Mouse (Mus musculus): ENCODE measurements around the gene Hoxb6. TPM values are rescaled to one million over a fixed set of nuclear protein-coding genes. Genes with fewer than 3 reads are reported as not detected.

Gene Hoxb6
- total RNA-seq, 2 experiments from 2014 or later: not detected

DNA sequence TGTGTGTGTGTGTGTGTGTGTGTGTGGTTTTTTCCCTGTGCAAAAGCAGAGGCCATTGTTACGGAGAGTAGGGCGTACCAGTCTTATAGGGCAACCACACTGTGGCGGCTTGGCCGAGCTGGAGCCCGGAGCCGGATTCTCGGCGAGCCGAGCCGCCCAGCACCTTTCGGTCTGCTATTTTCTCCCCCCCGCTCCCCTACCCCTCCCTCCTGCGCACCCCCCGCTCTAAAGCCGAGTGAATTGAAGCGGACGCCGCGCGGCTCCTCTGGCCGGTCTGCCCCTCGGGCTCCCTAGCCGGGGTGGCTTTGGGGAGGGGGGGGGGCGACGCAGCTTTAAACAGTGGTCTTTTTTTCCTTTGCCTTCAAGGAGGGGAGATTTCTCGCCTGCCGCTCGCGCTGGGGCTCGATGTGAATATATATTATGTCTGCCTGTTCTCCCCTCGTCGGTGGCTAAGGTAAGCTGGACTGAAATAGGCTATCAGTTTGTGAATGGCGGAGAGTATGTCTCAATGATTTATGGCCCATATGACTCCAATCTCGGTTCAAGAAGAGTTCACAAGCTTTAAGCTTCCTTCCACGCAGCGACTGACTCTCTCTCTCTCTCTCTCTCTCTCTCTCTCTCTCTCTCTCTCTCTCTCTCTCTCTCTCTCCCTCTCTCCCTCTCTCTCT lies 48.6 kb downstream of the Hoxb6 start:
- DNase-seq (ENCODE audit: extremely low spot score in 1 of 2, low spot score in 2 of 2): no peak
- intact Hi-C loops (cut with DNase I): no loop called here

DNA sequence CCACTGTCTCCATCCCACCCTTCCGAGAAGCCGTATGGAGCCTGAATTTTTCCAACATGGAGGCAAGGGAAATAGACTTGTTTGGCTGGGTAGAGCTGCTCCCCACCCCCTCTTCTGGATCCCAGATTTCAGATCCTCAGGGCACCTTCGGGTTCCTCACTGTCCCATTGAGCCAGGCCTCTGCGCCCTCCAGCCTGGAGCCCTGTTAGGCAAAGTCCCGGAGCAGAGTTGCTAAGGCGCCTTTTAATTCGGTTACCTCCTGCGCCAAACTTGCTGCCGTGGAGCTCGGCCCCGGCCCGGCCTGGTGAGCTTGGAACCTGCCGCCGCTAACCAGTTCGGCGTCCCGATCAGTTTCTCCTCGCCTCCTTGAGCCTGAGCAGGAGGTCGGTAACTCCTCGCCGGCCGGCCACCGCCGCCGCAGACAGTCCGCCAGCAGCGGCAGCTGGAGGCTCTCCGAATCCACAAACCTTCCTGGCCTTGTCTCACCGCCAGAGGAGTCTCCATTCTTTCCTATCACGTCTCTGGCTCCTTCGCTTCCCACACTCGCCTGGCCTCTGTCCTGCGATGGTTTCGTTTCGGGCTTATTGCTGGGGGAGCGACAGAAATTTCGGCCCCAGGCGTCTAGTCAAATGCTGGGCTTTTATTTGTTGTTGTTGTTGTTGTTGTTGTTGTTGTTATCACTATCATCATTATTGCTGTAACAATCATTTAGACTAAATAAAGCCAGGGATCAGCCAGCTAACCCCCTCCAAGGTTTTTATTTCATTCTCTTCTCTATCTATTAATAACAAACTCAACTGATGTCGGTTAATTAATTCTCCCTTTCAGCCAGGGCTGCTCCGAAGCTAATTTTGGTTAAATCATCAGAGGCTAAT lies 49.7 kb downstream of the Hoxb6 start:
- no peak for DNase-seq (ENCODE audit: extremely low spot score in 1 of 2, low spot score in 2 of 2)
- intact Hi-C loops (cut with DNase I): no loop called here

DNA sequence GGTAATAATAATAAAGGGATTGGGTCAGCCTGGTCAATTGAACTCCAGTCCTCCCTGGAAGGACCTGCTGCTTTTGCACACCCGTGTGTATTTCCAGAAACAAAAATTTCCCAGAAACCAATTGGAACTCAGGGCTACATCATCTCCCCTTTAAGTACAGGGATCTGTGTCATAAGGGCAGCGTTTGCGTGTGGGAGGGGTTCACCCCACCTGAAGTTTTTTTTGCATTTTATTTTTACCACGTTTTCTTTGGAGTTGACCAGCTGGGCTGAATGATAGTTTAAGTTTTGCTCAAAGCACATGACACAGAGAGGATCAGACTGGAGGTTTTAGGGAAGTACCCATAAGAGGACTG lies 50.3 kb downstream of the Hoxb6 start:
- intact Hi-C loops (cut with DNase I): no loop called here
- DNase-seq (ENCODE audit: extremely low spot score in 1 of 2, low spot score in 2 of 2): no peak

DNA sequence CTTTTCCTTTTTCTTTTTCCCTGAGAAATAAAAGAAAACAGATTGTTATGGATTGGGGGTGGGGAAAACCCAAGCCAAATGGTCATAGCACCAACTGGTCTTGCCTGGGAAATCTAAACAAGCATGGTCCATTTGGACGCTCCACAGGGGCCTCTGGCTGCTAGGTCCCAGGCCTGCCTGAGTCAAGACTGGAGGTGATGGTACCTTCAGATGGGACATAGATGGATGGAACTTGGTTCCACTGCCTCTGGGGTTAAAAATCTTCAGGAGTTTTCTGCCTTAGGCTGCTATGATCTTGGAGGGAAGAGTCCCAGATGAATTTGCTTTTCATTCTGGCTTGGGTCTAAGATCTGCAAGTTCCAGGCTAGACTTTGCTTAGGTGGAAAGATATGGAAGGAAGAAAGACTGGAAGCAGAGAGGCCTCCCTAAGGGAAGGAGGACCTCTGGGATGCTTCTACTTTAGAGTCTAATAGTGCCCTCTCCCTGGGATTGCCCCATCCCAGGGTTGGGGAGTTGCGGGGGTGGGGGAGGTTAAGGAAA lies 51.0 kb downstream of the Hoxb6 start:
- no peak for DNase-seq (ENCODE audit: extremely low spot score in 1 of 2, low spot score in 2 of 2)
- intact Hi-C loops (cut with DNase I): no loop called here

DNA sequence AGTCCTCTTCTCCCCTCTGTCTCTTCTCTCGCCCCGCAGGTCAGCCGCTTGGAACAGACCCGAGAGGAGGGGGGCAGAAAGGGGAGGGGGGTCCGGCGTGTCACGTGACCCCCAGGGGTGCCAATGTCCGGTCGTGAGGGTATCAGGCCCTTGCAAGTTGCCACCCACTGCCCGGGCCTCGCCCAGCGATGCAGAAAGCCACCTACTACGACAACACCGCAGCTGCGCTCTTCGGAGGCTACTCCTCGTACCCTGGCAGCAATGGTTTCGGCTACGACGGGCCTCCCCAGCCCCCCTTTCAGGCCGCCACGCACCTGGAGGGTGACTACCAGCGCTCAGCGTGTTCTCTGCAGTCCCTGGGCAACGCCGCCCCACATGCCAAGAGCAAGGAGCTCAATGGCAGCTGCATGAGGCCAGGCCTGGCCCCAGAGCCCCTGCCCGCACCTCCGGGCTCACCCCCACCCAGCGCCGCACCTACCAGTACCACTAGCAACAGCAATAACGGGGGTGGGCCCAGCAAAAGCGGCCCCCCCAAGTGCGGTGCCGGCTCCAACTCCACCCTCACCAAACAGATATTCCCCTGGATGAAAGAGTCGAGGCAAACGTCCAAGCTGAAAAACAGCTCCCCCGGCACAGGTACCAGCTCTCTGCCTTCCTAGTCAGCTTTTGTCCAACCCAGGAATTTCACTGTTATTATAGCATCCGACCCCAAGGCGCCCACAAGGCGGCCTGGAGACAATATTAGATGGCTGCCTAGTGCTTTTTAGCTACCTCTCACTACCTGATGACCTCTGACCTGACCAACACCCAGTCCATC lies 52.0 kb downstream of the Hoxb6 start:
- intact Hi-C loops (cut with DNase I): no loop called here
- DNase-seq (ENCODE audit: extremely low spot score in 1 of 2, low spot score in 2 of 2): no peak

DNA sequence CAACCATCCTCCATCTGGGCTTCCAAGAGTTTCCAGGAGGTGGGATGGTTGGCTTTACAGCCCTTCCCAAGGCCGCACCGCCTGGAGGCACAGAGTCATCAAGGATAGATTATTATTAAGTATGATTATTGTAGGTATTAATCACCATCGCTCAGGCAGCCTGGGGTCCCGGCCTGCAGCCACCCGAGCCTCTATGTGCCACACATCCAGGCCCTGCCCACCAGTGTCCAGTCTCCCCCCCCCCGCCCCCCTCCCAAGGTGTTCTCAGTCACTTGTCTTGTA lies 52.5 kb downstream of the Hoxb6 start:
- DNase-seq (ENCODE audit: extremely low spot score in 1 of 2, low spot score in 2 of 2): no peak
- intact Hi-C loops (cut with DNase I): no loop called here

DNA sequence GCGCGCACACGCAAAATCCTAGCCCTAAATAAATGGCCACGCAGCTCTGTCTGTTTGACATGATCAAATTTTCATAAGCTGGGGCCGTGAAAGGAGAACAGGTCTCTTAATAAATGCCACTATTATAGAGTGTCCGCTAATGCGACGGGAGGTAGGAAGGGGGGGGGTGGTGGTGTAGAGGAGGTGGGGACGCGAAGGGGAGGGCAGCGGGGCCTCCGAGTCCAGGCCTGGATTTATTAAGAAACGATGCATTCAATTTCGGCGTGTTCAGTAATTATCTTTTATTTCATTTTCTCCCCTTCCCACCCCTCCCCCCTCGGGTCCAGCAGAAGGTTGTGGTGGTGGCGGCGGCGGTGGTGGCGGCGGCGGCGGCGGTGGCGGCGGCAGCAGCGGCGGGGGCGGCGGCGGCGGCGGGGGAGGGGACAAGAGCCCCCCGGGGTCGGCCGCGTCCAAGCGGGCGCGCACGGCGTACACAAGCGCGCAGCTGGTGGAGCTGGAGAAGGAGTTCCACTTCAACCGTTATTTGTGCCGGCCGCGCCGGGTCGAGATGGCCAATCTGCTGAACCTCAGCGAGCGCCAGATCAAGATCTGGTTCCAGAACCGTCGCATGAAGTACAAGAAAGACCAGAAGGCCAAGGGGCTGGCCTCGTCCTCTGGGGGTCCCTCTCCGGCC lies 53.1 kb downstream of the Hoxb6 start:
- intact Hi-C loops (cut with DNase I): no loop called here
- peak in 1 of 2 experiments; percentile 23 for DNase-seq (ENCODE audit: extremely low spot score in 1 of 2, low spot score in 2 of 2)

DNA sequence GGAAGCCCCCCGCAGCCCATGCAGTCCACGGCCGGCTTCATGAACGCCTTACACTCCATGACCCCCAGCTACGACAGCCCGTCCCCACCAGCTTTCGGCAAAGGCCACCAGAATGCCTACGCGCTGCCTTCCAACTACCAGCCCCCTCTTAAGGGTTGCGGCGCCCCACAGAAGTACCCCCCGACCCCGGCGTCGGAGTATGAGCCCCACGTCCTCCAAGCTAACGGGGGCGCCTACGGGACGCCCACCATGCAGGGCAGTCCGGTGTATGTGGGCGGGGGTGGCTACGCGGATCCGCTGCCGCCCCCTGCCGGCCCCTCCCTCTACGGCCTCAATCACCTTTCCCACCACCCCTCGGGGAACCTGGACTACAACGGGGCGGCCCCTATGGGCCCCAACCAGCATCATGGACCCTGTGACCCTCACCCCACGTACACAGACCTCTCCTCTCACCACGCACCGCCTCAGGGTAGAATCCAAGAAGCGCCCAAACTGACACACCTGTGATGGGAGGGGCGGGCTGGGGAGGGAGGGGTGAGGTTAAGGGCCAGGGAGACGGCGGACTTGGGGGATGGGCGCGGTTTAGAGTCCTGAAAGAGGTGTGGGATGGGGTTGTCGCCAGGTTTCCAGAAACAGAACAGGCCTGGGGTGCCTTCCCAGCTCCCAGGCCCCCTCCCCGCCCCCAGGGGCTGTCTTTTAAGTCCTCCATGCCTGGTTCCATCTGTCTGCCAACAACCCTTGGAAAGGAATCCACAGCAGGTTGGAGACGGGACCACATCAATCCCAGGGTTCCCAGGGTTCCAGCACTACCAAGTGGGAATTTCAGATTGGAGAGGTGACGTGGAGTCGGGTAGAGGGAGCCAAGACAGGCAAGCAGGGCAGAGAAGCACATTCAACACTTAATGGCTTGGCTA lies 53.9 kb downstream of the Hoxb6 start:
- intact Hi-C loops (cut with DNase I): no loop called here

DNA sequence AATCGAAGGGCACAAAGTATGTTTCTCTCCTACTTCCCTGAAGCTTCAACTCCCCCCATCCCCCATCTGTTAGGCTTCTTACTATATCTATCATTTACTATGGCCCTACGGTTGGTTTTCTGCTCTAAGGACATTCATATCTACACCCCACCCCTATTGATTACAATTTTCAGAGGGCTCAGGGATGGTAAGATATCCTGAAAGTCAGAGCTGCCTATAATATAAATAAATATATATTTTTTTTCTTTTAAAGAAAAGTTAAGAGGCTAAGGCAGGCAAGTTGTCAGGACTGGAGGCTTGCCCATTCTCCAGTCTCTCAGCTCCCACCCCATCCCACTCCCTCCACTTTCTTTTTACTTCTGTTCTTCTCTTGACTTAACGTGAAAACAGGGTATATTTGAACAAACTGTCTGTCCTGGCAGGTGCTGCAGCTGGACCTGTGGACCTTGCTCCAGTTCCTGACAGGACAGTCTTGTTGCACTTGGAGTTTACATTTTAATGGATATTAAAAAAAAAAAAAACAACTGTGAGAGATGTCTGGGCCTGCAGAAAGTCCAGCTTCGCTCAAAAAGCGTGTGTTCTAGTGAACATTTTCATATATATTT lies 54.7 kb downstream of the Hoxb6 start:
- DNase-seq (ENCODE audit: extremely low spot score in 1 of 2, low spot score in 2 of 2): no peak
- intact Hi-C loops (cut with DNase I): no loop called here

More for the DNA sequence above, 53.9 kb downstream of the Hoxb6 start:
- DNase-seq (ENCODE audit: extremely low spot score in 1 of 2, low spot score in 2 of 2): peak in 1 of 2 experiments; percentile 23

DNA sequence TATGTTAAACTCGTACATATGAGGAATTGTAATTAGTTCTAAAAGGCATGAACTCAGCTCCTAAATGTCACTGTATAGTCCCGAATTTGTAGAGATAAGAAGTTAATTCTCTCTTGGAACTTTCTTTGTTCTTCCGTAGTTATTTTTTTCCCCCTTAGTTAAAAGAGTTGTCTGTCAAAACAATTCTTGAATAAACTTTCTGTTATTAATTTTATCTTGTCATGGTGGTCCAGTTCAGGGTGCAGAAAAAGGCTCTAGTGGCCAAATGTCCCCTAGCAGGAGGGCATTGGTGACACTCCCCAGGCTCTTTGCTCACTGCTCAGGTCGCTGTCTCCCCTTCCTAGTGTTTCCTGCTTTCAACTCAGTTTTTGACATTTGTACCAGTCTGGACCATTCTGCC lies 55.4 kb downstream of the Hoxb6 start:
- DNase-seq (ENCODE audit: extremely low spot score in 1 of 2, low spot score in 2 of 2): no peak
- intact Hi-C loops (cut with DNase I): no loop called here

DNA sequence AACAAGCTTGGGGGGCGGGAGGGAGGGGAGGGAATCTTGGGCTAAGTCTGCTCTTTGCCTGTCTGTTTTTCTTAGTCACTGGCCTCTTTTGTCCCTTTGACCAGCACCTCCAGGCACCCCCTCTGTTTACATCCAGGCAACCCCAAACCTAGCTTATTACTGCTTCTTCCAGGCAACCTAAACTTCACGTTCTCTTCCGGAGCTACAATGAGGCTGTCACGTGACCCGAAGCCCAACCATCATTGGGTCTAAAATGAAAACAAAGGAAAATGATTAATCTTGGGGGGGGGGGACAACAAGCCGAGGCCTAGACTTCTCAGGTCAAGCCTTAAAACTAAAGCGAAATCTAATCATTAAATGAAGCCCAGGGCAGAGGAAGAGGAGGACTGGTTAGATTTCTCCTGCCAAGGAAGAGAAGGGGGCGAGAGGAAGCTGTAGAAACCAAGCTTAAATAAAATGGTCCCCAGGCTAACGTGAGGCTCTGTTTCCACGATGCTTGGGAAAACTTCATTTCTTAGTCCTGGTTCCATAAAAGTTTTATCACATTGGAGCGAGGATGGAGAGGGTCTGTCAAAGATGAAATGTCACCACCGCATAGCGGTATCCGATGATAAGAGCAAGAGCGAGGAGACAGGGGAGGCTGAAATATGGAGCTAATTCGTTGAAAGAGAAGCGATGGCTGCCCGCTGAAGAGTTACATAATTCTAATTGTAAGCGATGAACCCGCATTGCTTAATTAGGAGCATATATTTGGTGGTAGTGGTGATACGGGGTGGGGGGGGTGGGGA lies 56.1 kb downstream of the Hoxb6 start:
- DNase-seq (ENCODE audit: extremely low spot score in 1 of 2, low spot score in 2 of 2): no peak
- intact Hi-C loops (cut with DNase I): no loop called here

DNA sequence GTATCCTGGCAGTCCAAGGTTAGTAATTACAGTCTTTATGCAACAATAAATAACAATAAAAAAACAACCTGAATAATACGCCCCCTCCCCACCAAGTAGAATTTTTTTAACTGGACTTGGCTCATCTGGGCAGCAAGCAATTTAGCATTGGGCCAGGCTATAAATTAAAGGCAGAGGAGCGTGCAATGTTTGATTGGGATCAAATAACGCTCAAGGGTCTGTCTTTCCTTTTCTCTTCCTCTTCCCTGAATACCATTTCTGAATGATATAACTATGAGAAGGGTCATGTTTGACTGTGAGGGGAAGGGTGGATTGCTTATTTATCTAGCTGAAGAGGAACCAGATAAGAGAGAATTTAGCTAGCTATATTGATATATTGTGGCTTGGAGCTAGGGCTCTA lies 56.7 kb downstream of the Hoxb6 start:
- intact Hi-C loops (cut with DNase I): no loop called here
- DNase-seq (ENCODE audit: extremely low spot score in 1 of 2, low spot score in 2 of 2): no peak

DNA sequence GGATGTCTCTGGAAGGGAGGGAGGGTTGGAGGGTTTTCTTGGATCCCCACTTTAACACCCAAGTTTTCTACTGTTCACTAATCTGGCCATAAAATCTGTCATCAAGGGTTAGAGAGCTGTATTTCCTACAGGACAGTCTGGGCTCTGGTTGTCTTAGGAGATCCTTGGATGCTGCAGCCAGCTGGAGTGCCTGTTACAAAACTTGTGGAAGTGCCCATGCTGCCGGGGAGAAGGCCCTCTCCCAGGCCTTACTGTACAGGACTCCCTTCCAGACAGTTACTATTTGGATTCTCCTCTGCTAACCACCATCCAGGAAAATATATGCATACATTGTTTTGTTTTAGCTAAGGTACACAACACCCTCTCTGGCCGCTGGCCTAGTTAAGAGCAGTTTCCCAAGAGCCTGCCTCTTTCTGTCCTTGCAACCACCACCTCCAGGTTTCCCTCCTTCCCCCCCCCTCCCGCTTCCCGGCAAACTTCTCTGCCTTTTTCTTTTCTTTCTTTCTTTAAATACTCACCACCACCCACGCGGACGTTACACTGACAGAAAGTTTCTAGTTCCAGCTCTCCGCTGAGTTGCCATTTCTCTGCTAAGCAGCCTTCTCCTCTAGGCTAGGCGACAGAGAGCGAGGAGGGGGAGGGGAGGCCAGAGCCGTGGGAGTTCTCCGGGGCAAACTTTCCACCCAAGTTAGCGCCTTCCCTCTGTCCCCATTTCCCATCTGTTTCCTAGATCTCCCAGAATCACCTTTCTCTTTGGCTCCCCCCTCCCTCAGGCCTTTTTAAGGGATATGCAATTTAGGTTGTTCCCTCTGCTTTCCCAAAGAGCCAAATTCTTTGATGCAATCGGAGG lies 57.4 kb downstream of the Hoxb6 start:
- DNase-seq (ENCODE audit: extremely low spot score in 1 of 2, low spot score in 2 of 2): no peak
- intact Hi-C loops (cut with DNase I): loop anchor here (5.0 to 10.0 kb wide), 2 partner anchors 57 to 175 kb away; partner anchors contain the start of gene Hoxb6

DNA sequence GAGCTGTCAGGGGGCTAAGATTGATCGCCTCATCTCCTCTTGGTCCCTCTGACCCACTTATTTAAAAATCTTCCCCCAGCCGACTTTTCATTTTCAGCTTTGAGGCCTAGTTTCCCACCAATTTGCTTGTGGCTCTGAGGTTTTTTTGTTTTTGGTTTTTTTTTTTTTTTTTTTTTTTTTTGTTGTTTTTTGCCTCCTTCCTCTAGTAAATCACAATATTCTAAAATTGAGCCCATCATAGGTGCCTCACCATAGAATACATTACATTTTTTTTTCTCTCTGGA lies 58.0 kb downstream of the Hoxb6 start, which contains the start of gene Hoxb2:
Hoxb2 (plus strand) TSS at position 185 of the 284 bp plus-strand sequence.
- DNase-seq (ENCODE audit: extremely low spot score in 1 of 2, low spot score in 2 of 2): no peak
- intact Hi-C loops (cut with DNase I): loop anchor here (5.0 to 10.0 kb wide), 2 partner anchors 58 to 175 kb away; partner anchors contain the start of gene Hoxb6

DNA sequence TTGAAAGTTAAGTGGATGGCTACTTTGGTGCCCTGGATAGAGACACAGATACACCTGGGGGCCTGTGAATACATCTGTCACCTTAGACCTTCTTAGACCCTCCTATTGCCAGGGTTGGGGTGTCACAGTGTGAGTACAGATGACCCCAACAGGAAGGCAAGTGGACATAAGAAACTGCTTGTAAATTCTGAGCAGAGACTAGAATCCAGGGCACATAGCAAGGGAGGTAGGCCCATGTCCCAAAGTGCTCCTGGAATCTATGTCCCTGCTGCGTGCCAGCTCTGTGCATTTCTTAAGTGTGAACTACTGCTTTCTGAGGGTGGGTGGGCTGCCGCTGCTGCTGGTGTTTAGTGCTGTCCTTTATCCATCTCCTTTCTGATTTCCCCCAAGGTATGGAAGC lies 58.5 kb downstream of the Hoxb6 start:
- DNase-seq (ENCODE audit: extremely low spot score in 1 of 2, low spot score in 2 of 2): no peak
- intact Hi-C loops (cut with DNase I): loop anchor here (5.0 to 10.0 kb wide), 2 partner anchors 58 to 176 kb away; partner anchors contain the start of gene Hoxb6

All from left cerebral cortex, postnatal 10 days (tissue).